Mouse (Mus musculus): Measurements from ENCODE around the gene Gm37240. TPM values are rescaled to one million over a fixed set of nuclear protein-coding genes. Genes with fewer than 3 reads are reported as not detected.
A peak's percentile ranks its signal among the peaks of the same experiment; 100 is the strongest.

Gm37240 gene
- polyA plus RNA-seq, 1 experiment from 2014 or later = 18.1 TPM

GRCm38 (mm10) chr3:85636716-85637447 lies 250.4 kb downstream of the Gm37240 start:
- Histone ChIP-seq H3K9me3 (ENCODE audit: control insufficient read depth, low read length) (no peaks in the 10 kb centered on the region), H3K36me3 (ENCODE audit: control insufficient read depth, insufficient read depth, low read length) (no peaks in the 10 kb centered on the region), H3K27me3 (ENCODE audit: control insufficient read depth, insufficient read depth, low read length) (no peaks in the 10 kb centered on the region), H3K27ac (replicated peaks) (no peak overlapping the region), H3K4me1 (replicated peaks; ENCODE audit: control insufficient read depth, insufficient read depth) (no peaks in the 10 kb centered on the region), H3K4me3 (ENCODE audit: low read depth, low read length) (no peak overlapping the region), H3K9ac (ENCODE audit: low read length) (no peak overlapping the region), H3K4me2 (replicated peaks; ENCODE audit: low read depth) (no peak overlapping the region)
- no peak for TF ChIP-seq CTCF (IDR thresholded peaks at IDR 0.05; ENCODE audit: low read depth)
- TF ChIP-seq EP300 (optimal IDR thresholded peaks at IDR 0.05) = no peak
- no peak for DNase-seq (ENCODE audit: low spot score)
- 80% methylated on average over 5 of the region's 5 CpGs for WGBS
- ATAC-seq (ENCODE audit: low FRiP score, low TSS enrichment) = no peak

- no peak overlapping the region for H3K4me2 ChIP-seq (replicated peaks; ENCODE audit: low read depth)
- no peak overlapping the region for H3K27ac ChIP-seq (replicated peaks)
- no peak overlapping the region for H3K9ac ChIP-seq (ENCODE audit: low read length)
- no peaks in the 10 kb centered on the region for H3K36me3 ChIP-seq (ENCODE audit: control insufficient read depth, insufficient read depth, low read length)
- no peaks in the 10 kb centered on the region for H3K4me1 ChIP-seq (replicated peaks; ENCODE audit: control insufficient read depth, insufficient read depth)
- no peak for DNase-seq (ENCODE audit: low spot score)
- no peak for ATAC-seq (ENCODE audit: low FRiP score, low TSS enrichment)
- H3K27me3 ChIP-seq (ENCODE audit: control insufficient read depth, insufficient read depth, low read length) = no peaks in the 10 kb centered on the region
- TF ChIP-seq EP300 (optimal IDR thresholded peaks at IDR 0.05) = no peak
- no peak for TF ChIP-seq CTCF (IDR thresholded peaks at IDR 0.05; ENCODE audit: low read depth)
- no peak overlapping the region for H3K4me3 ChIP-seq (ENCODE audit: low read depth, low read length)
- H3K9me3 ChIP-seq (ENCODE audit: control insufficient read depth, low read length) = no peaks in the 10 kb centered on the region
- 47% methylated on average over 2 of the region's 2 CpGs for WGBS
Measured at GRCm38 (mm10) chr3:85635591-85635990, 251.7 kb downstream of the Gm37240 start.

- no peak for TF ChIP-seq CTCF (IDR thresholded peaks at IDR 0.05; ENCODE audit: low read depth)
- TF ChIP-seq EP300 (optimal IDR thresholded peaks at IDR 0.05) = peak; percentile 62
- DNase-seq (ENCODE audit: low spot score) (no peak), ATAC-seq (ENCODE audit: low FRiP score, low TSS enrichment) (no peak; the same call in 1 of the 2 replicates)
- H3K9ac ChIP-seq (ENCODE audit: low read length) = no peak overlapping the region
- H3K4me3 ChIP-seq (ENCODE audit: low read depth, low read length) = no peak overlapping the region
- 36% methylated on average over 2 of the region's 2 CpGs for WGBS
- no peaks in the 10 kb centered on the region for H3K36me3 ChIP-seq (ENCODE audit: control insufficient read depth, insufficient read depth, low read length)
- H3K9me3 ChIP-seq (ENCODE audit: control insufficient read depth, low read length) = no peaks in the 10 kb centered on the region
- H3K27ac ChIP-seq (replicated peaks) = no peak overlapping the region; the same call in 1 of the 2 replicates
- no peak overlapping the region for H3K4me2 ChIP-seq (replicated peaks; ENCODE audit: low read depth)
- no peaks in the 10 kb centered on the region for H3K27me3 ChIP-seq (ENCODE audit: control insufficient read depth, insufficient read depth, low read length)
- no peaks in the 10 kb centered on the region for H3K4me1 ChIP-seq (replicated peaks; ENCODE audit: control insufficient read depth, insufficient read depth)
Measured at GRCm38 (mm10) chr3:85635126-85635419, 252.2 kb downstream of the Gm37240 start.

GRCm38 (mm10) chr3:85634389-85635125 lies 252.8 kb downstream of the Gm37240 start:
- H3K27me3 ChIP-seq (ENCODE audit: control insufficient read depth, insufficient read depth, low read length) = no peaks in the 10 kb centered on the region
- no peaks in the 10 kb centered on the region for H3K36me3 ChIP-seq (ENCODE audit: control insufficient read depth, insufficient read depth, low read length)
- H3K9me3 ChIP-seq (ENCODE audit: control insufficient read depth, low read length) = no peaks in the 10 kb centered on the region
- no peak overlapping the region for H3K4me3 ChIP-seq (ENCODE audit: low read depth, low read length)
- no peak for ATAC-seq (ENCODE audit: low FRiP score, low TSS enrichment)
- no peak for DNase-seq (ENCODE audit: low spot score)
- no peak overlapping the region for H3K4me2 ChIP-seq (replicated peaks; ENCODE audit: low read depth)
- peak overlapping the region; percentile 71 for H3K27ac ChIP-seq (replicated peaks)
- H3K4me1 ChIP-seq (replicated peaks; ENCODE audit: control insufficient read depth, insufficient read depth) = no peaks in the 10 kb centered on the region
- H3K9ac ChIP-seq (ENCODE audit: low read length) = no peak overlapping the region
- WGBS = 45% methylated on average over 8 of the region's 8 CpGs
- TF ChIP-seq CTCF (IDR thresholded peaks at IDR 0.05; ENCODE audit: low read depth) (no peak), EP300 (optimal IDR thresholded peaks at IDR 0.05) (no peak)

GRCm38 (mm10) chr3:85633733-85634132 lies 253.6 kb downstream of the Gm37240 start:
- Histone ChIP-seq H3K27ac (replicated peaks) (no peak overlapping the region), H3K9me3 (ENCODE audit: control insufficient read depth, low read length) (no peaks in the 10 kb centered on the region), H3K4me3 (ENCODE audit: low read depth, low read length) (no peak overlapping the region), H3K36me3 (ENCODE audit: control insufficient read depth, insufficient read depth, low read length) (no peaks in the 10 kb centered on the region), H3K4me1 (replicated peaks; ENCODE audit: control insufficient read depth, insufficient read depth) (no peaks in the 10 kb centered on the region), H3K4me2 (replicated peaks; ENCODE audit: low read depth) (no peak overlapping the region), H3K27me3 (ENCODE audit: control insufficient read depth, insufficient read depth, low read length) (no peaks in the 10 kb centered on the region), H3K9ac (ENCODE audit: low read length) (no peak overlapping the region)
- WGBS = 77% methylated on average over 2 of the region's 2 CpGs
- ATAC-seq (ENCODE audit: low FRiP score, low TSS enrichment) (no peak), DNase-seq (ENCODE audit: low spot score) (no peak)
- TF ChIP-seq CTCF (IDR thresholded peaks at IDR 0.05; ENCODE audit: low read depth) (no peak), EP300 (optimal IDR thresholded peaks at IDR 0.05) (no peak)
